Mouse (Mus musculus) 3T3-L1 (cell line): ENCODE measurements at regions not wholly inside any gene's neighbourhood (a gene's known extent, or its start where the extent isn't known, plus 50 kb on each side); places are given as distances from the start of the nearest gene placed in this dataset.

Source experiments
- DNase-seq: peaks from one replicate; pipeline ENCODE4 v3.0.0-alpha.2; 2015; ENCODE audit warnings: low read depth, low spot score

GRCm38 (mm10) chr1:18849038-18849437 lies 253.8 kb upstream of the Tfap2d start:
- DNase-seq, result no peak

- no peak for DNase-seq
Measured at GRCm38 (mm10) chr1:18857457-18857856, 245.4 kb upstream of the Tfap2d start.

- DNase-seq, result no peak
Measured at GRCm38 (mm10) chr1:18903266-18903665, 199.6 kb upstream of the Tfap2d start.

- no peak for DNase-seq
Measured at GRCm38 (mm10) chr1:18903696-18904095, 199.1 kb upstream of the Tfap2d start.

GRCm38 (mm10) chr1:18911578-18911977 lies 191.2 kb upstream of the Tfap2d start:
- DNase-seq, result no peak

- DNase-seq, result no peak
Measured at GRCm38 (mm10) chr1:18956276-18956675, 146.5 kb upstream of the Tfap2d start.

GRCm38 (mm10) chr1:18956975-18957374 lies 145.8 kb upstream of the Tfap2d start:
- DNase-seq, result no peak

GRCm38 (mm10) chr1:18961464-18961863 lies 141.4 kb upstream of the Tfap2d start:
- DNase-seq, result no peak

- DNase-seq, result no peak
Measured at GRCm38 (mm10) chr1:18961889-18962288, 140.9 kb upstream of the Tfap2d start.

GRCm38 (mm10) chr1:18968935-18969334 lies 133.9 kb upstream of the Tfap2d start:
- DNase-seq, result no peak

GRCm38 (mm10) chr1:18970173-18970572 lies 132.6 kb upstream of the Tfap2d start:
- DNase-seq, result no peak

GRCm38 (mm10) chr1:18973826-18974620 lies 128.8 kb upstream of the Tfap2d start:
- DNase-seq, result no peak

- no peak for DNase-seq
Measured at GRCm38 (mm10) chr1:18974860-18975439, 127.9 kb upstream of the Tfap2d start.

- DNase-seq, result no peak
Measured at GRCm38 (mm10) chr1:18975500-18975899, 127.3 kb upstream of the Tfap2d start.

GRCm38 (mm10) chr1:18976705-18977309 lies 126.0 kb upstream of the Tfap2d start:
- peak; percentile 13 for DNase-seq

GRCm38 (mm10) chr1:18979141-18979540 lies 123.7 kb upstream of the Tfap2d start:
- DNase-seq, result no peak

- no peak for DNase-seq
Measured at GRCm38 (mm10) chr1:19016778-19017177, 86.0 kb upstream of the Tfap2d start.
